Mouse (Mus musculus): ENCODE measurements around the gene Aldh9a1.

DNA sequence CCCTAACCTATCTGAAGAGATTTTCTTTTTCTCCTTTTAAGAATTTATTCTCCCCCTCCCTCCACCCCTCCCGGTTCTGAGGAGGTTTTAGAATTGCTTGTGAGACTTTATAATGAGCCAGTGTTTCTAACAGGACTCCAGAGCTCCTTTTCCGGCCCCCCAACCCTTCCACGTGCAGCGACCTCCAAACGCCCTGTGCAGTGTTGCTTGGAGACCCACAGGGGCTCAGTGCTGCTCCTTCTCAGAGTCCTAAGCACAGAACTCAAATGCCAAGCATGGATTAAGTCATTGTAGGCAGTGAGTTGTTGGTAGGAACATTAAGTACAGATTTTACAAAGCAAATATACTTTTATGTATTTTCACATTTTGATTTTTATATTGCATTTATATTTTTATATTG, 13.5 kb downstream of the Aldh9a1 start:
- TF ChIP-seq CTCF (IDR thresholded peaks at IDR 0.05) (no peak), EP300 (IDR thresholded peaks at IDR 0.05) (no peak)

Data from lung, postnatal 0 days (tissue).